Mouse (Mus musculus) heart, embryonic 11.5 days (tissue): ENCODE data around the gene Gm10681. TPM values are rescaled to one million over a fixed set of nuclear protein-coding genes. Genes with fewer than 3 reads are reported as not detected.
"Not testable (repeated sequence)": the region's sequence is repeated elsewhere in the genome, so short reads cannot be mapped to it uniquely, and the experiment has no call there.

Experiments used
- ATAC-seq: fragments of 200-750 bp; cut with Nextera tagmentation; replicated peaks from 2 replicates; pipeline ENCODE4 v1.8.0; 2017; ENCODE audit warnings: moderate library complexity; ENCODE audit not compliant: insufficient number of reproducible peaks, low FRiP score, low TSS enrichment
- H3K27ac ChIP-seq: fragments of 300-500 bp; sonication (generic); 2 replicates; pipeline ENCODE4 v1.5.1; 2014; ENCODE audit warnings: mild to moderate bottlenecking, low read depth, low read length
- H3K27me3 ChIP-seq: fragments of 300-500 bp; sonication (generic); 2 replicates; pipeline ENCODE4 v1.6.1; 2014; ENCODE audit warnings: mild to moderate bottlenecking, low read length, mixed read lengths; ENCODE audit not compliant: control insufficient read depth, insufficient read depth
- H3K36me3 ChIP-seq: fragments of 300-500 bp; sonication (generic); 2 replicates; pipeline ENCODE4 v1.6.1; 2014; ENCODE audit warnings: mild to moderate bottlenecking, low read length, moderate library complexity, mixed read lengths; ENCODE audit not compliant: control insufficient read depth, insufficient read depth
- H3K4me1 ChIP-seq: fragments of 300-500 bp; sonication (generic); 2 replicates; pipeline ENCODE4 v1.6.1; 2014; ENCODE audit warnings: low read length; ENCODE audit not compliant: control insufficient read depth, insufficient read depth
- H3K4me2 ChIP-seq: fragments of 300-500 bp; sonication (generic); 2 replicates; pipeline ENCODE4 v1.6.1; 2014; ENCODE audit warnings: mild to moderate bottlenecking, moderate library complexity
- H3K4me3 ChIP-seq: fragments of 300-500 bp; sonication (generic); 2 replicates; pipeline ENCODE4 v1.5.1; 2014; ENCODE audit warnings: low read depth, low read length
- H3K9ac ChIP-seq: fragments of 300-500 bp; sonication (generic); 2 replicates; pipeline ENCODE4 v1.6.1; 2014; ENCODE audit warnings: mild to moderate bottlenecking, low read depth, low read length, moderate library complexity
- H3K9me3 ChIP-seq: fragments of 300-500 bp; sonication (generic); replicated peaks from 2 replicates; pipeline ENCODE4 v1.6.1; 2016; ENCODE audit warnings: low read length; ENCODE audit not compliant: control insufficient read depth
- WGBS: fragments of 180-500 bp; shearing (Covaris S2); extraction: QIAGEN DNeasy Blood & Tissue Kit; methylation state at CpG from one replicate; pipeline ENCODE4 v1.1.7; 2014; ENCODE audit not compliant: insufficient replicate concordance; 5-methylcytosine and 5-hydroxymethylcytosine counted together
- polyA plus RNA-seq: library from polyadenylated mRNA; unstranded; fragments of >200 nt; fragmentation: Nextera tagmentation; extraction: Ambion mirVana; gene quantifications from 2 replicates; pipeline ENCODE4 v1.2.1, GENCODE M21; 2014

Gene Gm10681
- polyA plus RNA-seq, 1 experiment from 2014 or later: not detected

GRCm38 (mm10) chr3:98587721-98588120, 886 bp downstream of the Gm10681 start:
- WGBS: 79% methylated on average over 2 of the region's 2 CpGs
- Histone ChIP-seq H3K4me1 (no peaks in the 10 kb centered on the region), H3K27ac (no peak overlapping the region), H3K9me3 (no peaks in the 10 kb centered on the region), H3K9ac (no peak overlapping the region), H3K36me3 (no peaks in the 10 kb centered on the region), H3K4me2 (no peak overlapping the region), H3K27me3 (no peaks in the 10 kb centered on the region), H3K4me3 (no peak overlapping the region)
- ATAC-seq: no peak

GRCm38 (mm10) chr3:98582622-98583021, 6.0 kb downstream of the Gm10681 start:
- not testable (repeated sequence) for H3K27ac ChIP-seq, H3K9me3 ChIP-seq, ATAC-seq, H3K4me2 ChIP-seq, H3K4me3 ChIP-seq, H3K4me1 ChIP-seq, H3K36me3 ChIP-seq, H3K9ac ChIP-seq, H3K27me3 ChIP-seq

DNA sequence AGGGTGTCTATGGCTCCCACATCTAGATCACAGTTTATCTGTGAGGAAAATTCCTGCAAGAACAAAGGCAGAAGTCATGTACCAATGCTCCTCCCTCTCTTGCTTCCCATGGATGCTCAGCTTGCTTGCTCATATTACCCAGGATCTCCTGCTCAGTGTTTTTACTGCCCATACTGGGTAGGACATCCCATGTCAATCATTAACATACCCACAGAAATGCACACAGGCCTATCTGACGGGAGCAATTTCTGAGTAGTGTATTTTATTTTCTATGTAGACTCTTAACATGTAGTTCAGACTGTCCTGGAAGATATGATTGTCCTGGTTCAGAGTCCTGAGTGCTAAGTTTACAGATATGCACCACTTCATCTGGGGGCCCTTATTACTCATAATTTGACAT, 6.4 kb downstream of the Gm10681 start:
- WGBS: no CpG with 5 or more reads among the region's 1 CpGs
- H3K9me3 ChIP-seq, H3K4me3 ChIP-seq, H3K27me3 ChIP-seq, H3K9ac ChIP-seq, H3K4me2 ChIP-seq, H3K36me3 ChIP-seq, H3K27ac ChIP-seq, ATAC-seq, H3K4me1 ChIP-seq: not testable (repeated sequence)

DNA sequence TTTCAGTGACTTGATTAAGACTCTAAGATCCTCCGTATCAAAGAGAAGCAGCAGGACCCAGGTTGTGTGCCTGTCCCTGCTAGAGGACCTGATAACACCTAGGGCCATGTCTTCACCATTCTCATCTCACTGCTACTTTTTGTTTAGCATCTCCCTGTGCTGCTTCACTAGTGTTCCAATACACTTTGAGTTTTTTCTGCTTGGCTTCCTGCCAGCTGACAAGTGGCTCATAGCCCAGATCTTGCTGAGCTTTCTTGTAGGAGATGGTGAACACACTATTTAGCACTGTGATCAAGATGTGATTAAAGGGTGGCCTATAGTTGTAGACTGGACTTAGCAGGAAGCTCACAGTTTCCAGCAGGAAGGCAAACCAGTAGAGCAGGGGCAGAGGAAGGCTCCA, 7.6 kb downstream of the Gm10681 start:
- ATAC-seq, H3K9ac ChIP-seq, H3K4me2 ChIP-seq, H3K27me3 ChIP-seq, H3K4me1 ChIP-seq, H3K4me3 ChIP-seq, H3K27ac ChIP-seq, H3K9me3 ChIP-seq, H3K36me3 ChIP-seq: not testable (repeated sequence)
- WGBS: 80% methylated on average over 1 of the region's 1 CpGs

DNA sequence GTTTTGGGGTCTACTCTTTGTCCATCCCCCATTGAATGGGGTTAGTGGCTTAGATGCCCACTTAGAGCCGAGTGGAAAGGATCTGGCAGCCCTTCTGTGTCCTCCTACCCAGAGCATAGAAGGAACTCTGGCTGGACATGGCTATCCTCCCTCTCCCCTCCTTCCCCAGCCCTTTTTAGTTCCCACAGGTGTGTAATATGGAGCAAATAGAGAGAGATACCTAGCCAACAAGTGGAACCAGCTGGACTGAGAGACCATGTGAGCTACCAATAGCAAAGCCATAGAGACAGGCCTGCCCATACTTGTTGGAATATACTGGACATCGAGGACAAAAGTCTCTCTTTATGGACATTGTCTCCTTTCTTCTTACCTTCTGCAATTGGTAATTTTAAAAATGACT, 20.9 kb downstream of the Gm10681 start:
- not testable (repeated sequence) for H3K36me3 ChIP-seq, H3K4me1 ChIP-seq, H3K27me3 ChIP-seq, H3K9me3 ChIP-seq, H3K27ac ChIP-seq, H3K9ac ChIP-seq, H3K4me3 ChIP-seq, H3K4me2 ChIP-seq, ATAC-seq
- WGBS: 73% methylated on average over 2 of the region's 2 CpGs

- H3K27me3 ChIP-seq, H3K36me3 ChIP-seq, H3K4me3 ChIP-seq, H3K9me3 ChIP-seq, H3K4me2 ChIP-seq, ATAC-seq, H3K9ac ChIP-seq, H3K4me1 ChIP-seq, H3K27ac ChIP-seq: not testable (repeated sequence)
- WGBS: no CpG with 5 or more reads among the region's 3 CpGs
Observed at GRCm38 (mm10) chr3:98564894-98565293, 23.7 kb downstream of the Gm10681 start.

DNA sequence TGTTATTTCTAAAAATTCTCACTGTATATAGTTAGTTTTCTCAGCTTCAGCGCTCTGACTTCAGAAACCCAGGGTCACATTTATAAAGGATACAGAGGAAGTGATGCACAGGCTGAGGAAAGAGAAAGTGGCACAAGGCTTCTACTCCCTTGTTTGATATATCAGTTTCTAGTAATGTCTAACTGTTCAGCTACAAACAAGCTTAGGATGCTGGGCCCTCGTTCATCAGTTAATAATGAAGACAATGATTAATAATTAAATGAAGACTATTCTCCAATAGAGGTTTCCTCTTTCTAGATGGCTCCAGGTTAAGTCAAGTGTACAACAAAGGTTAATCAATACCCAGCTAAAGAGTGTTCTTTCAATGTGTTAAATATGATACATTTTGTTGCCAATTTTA, 24.8 kb downstream of the Gm10681 start:
- H3K4me1 ChIP-seq, H3K9ac ChIP-seq, H3K27ac ChIP-seq, H3K4me3 ChIP-seq, H3K4me2 ChIP-seq, H3K9me3 ChIP-seq, H3K27me3 ChIP-seq, ATAC-seq, H3K36me3 ChIP-seq: not testable (repeated sequence)
- WGBS: no CpG with 5 or more reads among the region's 2 CpGs

DNA sequence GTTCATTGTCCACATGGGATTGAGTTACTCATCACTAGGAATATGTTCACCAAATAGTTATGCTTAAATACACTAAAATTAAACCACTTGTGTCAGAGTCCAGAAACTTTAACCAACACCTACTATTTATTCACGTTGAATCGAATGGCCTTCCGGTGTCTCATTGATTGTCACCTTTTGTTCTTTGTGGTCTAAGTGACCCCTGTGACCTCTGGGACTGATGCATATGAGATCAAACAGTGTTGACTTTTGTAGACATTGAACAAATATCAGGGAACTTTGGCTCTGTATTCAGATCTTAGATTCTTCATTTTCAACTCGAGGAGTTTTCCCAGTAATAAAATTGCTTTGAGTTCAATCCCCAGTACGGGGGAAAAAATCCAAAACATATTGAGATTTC, 27.9 kb downstream of the Gm10681 start:
- not testable (repeated sequence) for H3K9ac ChIP-seq, H3K36me3 ChIP-seq, H3K4me1 ChIP-seq, H3K27me3 ChIP-seq, H3K4me3 ChIP-seq, H3K4me2 ChIP-seq, ATAC-seq, H3K9me3 ChIP-seq, H3K27ac ChIP-seq
- no CpG with 5 or more reads among the region's 5 CpGs for WGBS

DNA sequence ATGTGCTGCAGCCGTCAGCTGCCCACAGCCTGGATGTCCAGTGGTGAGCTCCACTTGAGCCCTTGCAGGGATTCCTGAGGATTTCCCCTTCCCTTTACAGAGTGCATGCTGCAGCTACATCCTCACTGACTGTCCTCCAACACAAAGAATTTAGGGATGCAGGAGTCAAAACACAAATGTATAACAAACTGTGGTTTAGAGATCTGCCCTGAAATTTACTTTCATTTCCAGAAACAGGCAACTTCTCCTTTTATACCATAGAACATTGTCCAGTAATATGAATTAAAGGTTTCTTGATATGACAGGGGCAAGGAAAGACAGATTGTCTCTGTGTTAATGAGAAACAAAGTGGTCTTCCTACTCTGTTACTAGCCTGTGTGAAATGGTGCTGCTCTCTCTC, 37.8 kb downstream of the Gm10681 start:
- no CpG with 5 or more reads among the region's 1 CpGs for WGBS
- not testable (repeated sequence) for H3K27ac ChIP-seq, H3K4me2 ChIP-seq, H3K36me3 ChIP-seq, H3K4me3 ChIP-seq, H3K27me3 ChIP-seq, ATAC-seq, H3K4me1 ChIP-seq, H3K9ac ChIP-seq, H3K9me3 ChIP-seq
